Mouse (Mus musculus) brain, adult 2 months (tissue): ENCODE measurements at regions not wholly inside any gene's neighbourhood (a gene's known extent, or its start where the extent isn't known, plus 50 kb on each side); places are given as distances from the start of the nearest gene placed in this dataset.
A peak's percentile ranks its signal among the peaks of the same experiment; 100 is the strongest.

ENCODE experiments used
- DNase-seq: peaks from one replicate; pipeline ENCODE4 v3.0.0; 2011; ENCODE audit warnings: low read depth, low spot score

DNA sequence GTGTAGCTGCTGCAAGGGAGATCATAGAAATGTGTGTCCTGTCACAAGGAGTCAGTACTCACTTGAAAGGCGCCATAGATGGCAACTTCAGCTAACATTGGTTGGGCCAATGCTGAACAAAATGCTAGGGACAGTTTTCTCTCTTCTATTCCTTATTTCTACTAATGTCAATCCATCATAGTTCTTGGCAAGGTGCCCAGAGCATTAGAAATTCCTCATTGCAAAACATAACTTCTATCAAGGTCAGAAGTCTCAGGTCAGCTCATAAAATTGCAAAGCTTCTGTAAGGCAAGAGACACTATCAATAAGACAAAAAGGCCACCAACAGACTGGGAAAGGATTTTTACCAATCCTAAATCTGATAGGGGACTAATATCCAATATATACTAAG, 106.3 kb downstream of the D1Ertd622e start:
- DNase-seq = no peak

DNA sequence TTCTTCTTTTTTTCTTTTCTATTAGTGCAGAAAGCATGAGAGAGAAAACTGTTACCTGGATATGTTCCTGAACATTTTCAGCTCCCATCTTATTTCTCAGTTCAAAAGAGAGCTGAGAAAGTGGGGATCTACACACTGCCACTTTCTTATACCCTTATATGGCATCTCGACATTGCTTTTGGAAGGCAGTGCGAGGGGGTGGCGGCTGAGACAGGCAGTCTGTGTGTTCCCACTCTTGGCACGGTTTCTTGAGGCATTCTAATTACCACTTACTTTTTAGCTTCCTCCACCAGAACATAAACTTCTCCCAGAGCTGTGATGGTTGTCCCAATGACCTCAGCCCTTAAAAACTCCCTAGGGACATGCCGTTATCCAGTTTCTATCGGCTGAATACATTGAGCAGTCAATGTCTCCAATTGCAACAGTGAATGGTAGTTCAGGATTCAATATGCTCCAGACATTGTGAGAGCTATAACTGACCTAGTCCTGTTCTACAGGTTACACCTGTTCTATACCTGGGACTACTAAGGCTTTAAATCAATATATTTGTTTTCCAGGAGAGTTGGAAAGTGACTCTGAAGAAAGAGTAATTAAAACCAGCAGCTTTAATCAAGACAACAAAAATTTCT, 106.8 kb downstream of the D1Ertd622e start:
- DNase-seq = peak; percentile 88

- peak; percentile 31 for DNase-seq
Measured at GRCm38 (mm10) chr1:97553485-97554474, 108.1 kb downstream of the D1Ertd622e start.

DNA sequence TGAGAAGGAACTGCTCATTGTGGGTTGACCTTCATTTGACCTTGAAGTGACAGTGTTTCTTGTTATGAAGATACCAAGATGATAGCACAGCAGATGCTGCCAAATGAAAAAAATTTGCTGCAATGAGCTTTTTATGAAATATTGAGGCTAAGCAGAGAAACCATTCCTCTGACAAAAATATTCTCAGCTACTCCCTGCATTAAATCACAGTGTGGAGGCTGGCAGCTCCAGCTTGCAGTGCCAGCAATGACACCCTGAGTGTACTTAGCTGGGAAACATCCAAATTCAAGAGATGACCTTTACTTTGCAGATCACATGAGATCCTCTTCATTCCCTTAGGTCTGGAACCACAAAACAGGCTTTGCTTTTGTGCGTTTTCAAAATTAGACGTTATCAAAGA, 109.0 kb downstream of the D1Ertd622e start:
- DNase-seq = peak; percentile 86

DNA sequence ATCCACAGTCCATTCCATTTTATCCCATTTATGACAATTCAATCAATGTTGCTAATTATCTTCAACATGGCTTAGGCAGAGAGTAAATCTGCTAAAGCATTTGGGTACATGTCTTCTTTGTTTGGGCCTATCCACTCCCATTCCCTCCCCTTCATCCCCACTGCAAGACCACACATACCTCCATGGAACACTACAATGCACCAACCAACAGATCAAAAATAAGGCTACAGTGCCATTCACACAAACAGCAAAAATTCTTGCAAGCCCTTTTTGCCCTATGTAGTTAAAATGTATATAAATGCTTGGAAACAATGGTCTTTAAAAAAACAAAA, 120.7 kb downstream of the D1Ertd622e start:
- no peak for DNase-seq

- DNase-seq = no peak
Measured at GRCm38 (mm10) chr1:97540291-97541161, 121.3 kb downstream of the D1Ertd622e start.

DNA sequence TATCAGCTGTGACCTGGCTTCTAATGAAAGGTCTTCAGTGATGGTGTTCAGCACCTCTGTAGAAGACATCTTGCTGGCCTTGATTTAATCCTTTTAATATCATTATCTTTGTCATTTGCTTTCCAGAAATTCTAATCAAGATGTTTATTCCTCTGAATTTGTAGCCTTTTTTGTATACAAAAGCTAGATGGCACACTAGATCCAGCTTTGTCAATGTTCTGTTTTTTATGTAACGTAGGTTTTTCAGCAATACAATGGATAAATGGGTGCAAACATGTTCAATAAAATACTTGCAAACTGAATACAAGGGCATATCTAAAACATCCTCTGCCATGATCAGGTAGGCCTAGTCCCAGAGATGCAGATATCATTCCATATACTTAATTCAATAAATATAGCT, 165.0 kb downstream of the D1Ertd622e start:
- peak; percentile 63 for DNase-seq

GRCm38 (mm10) chr1:97479921-97480320, 182.0 kb downstream of the D1Ertd622e start:
- no peak for DNase-seq
